Mouse (Mus musculus) heart, adult 18-20 months (tissue): ENCODE data around the gene Atg7. TPM values are rescaled to one million over a fixed set of nuclear protein-coding genes. Genes with fewer than 3 reads are reported as not detected.
A peak's percentile ranks its signal among the peaks of the same experiment; 100 is the strongest.

Experiments used
- DNase-seq, 2 experiments: peaks; one replicate each; pipeline ENCODE4 v3.0.0; 2021 to 2022; ENCODE audit warnings: mixed read lengths in 1 of 2
- total RNA-seq, 2 experiments: library from RNA; stranded (reverse); gene quantifications; 2 replicates each; pipeline ENCODE4 v1.2.3; 2021

The Atg7 gene
- total RNA-seq, 2 experiments from 2014 or later = 11.0 to 13.2 TPM

GRCm38 (mm10) chr6:114684407-114684806, 41.5 kb downstream of the Atg7 start:
- no peak for DNase-seq

DNA sequence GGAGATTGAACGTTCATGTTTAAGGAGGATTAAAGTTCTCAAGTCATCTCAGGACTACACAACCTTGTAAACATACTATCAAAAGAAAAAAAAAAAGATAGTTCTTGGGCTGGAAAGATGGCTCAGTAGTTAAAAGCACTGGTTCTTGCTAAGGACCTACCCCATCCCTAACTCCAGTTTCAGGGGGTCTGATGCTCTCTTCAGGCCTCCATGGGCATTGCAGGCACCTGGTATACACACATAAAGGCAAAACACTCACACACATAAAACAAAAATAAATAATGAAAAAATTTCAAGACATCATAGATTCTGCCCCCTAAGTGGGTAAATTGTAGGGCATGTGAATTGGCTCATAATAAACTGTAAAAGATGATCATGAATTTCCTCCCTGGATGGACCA, 42.5 kb downstream of the Atg7 start:
- DNase-seq = no peak

DNA sequence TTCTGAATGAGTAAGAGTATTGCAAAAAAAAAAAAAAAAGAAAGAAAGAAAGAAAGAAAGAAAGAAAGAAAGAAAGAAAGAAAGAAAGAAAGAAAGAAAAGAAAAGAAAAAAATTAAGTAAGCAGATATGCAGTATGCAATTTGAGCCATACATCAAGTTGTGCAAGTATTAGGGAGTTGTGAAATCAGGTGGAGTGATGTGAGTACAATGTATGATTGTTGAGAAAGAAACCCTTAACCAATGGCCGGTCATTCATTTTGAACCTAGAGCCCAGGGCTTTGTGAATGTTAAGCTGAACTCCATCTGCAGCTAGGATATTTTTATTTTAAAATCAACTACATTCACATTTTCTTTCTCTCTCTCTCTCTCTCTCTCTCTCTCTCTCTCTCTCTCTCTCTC, 44.1 kb downstream of the Atg7 start:
- DNase-seq = no peak

DNA sequence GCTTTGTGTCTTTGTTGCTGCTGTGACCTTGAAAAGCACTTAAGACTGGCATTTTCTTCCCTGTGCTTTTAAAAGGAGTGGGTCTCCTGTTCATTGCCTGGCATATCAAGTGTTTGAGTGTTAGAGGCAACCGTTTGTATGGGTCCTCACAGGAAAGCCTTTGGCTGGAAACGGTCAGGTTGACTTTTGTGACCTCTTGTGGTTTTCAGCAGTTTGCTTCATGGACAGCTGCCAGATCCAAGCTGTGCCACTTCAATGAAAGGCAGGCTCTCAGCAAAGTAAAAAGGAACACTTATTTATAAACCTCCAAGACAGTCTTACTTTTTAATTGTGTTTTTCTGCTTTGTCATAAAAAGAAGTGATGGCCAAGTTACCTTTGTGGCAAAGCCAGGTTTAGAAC, 47.8 kb downstream of the Atg7 start:
- DNase-seq = no peak

- no peak for DNase-seq
Observed at GRCm38 (mm10) chr6:114691530-114691929, 48.6 kb downstream of the Atg7 start.

GRCm38 (mm10) chr6:114692691-114693090, 49.8 kb downstream of the Atg7 start:
- DNase-seq = no peak

GRCm38 (mm10) chr6:114697646-114698490, 55.0 kb downstream of the Atg7 start:
- DNase-seq = peak; percentile 53 to 90

DNA sequence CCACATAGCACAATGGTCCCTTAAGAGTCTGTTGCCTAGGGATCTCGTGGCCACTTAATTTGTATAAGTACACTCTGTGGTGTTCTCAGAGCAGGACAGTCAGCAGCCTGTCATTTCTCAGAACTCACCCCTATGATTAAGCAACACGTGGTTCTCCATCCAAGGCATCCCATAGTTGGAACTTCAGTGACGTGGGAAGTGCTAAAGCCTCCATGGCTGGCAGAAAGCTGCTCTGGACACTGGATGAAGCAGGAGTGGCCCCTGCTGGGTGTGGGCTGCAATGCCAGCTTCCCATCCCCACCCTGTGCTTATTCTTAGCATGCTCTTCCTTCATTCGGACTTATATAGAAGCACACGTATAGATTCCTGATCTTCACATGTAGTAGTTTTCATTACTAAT, 55.7 kb downstream of the Atg7 start:
- DNase-seq = no peak

GRCm38 (mm10) chr6:114700704-114701103, 57.8 kb downstream of the Atg7 start:
- no peak for DNase-seq

DNA sequence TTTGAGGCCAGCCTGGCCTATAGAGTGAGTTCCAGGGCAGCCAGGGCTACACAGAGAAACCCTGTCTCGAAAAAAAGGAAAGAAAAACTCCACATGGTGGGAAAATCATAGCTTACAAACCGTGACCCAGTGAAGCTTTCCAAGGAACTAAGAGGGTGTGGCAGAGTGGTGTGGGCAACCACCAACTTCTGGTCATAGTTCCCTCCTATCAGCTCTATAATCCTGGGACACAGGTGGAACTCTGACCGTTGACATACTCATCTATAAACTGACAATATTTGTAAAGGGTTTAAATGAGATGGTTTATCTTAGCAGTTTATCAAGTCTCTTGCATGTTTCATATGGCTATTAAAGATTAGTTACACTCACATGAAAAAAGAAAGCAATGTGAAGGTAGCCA, 64.1 kb downstream of the Atg7 start:
- DNase-seq = no peak

DNA sequence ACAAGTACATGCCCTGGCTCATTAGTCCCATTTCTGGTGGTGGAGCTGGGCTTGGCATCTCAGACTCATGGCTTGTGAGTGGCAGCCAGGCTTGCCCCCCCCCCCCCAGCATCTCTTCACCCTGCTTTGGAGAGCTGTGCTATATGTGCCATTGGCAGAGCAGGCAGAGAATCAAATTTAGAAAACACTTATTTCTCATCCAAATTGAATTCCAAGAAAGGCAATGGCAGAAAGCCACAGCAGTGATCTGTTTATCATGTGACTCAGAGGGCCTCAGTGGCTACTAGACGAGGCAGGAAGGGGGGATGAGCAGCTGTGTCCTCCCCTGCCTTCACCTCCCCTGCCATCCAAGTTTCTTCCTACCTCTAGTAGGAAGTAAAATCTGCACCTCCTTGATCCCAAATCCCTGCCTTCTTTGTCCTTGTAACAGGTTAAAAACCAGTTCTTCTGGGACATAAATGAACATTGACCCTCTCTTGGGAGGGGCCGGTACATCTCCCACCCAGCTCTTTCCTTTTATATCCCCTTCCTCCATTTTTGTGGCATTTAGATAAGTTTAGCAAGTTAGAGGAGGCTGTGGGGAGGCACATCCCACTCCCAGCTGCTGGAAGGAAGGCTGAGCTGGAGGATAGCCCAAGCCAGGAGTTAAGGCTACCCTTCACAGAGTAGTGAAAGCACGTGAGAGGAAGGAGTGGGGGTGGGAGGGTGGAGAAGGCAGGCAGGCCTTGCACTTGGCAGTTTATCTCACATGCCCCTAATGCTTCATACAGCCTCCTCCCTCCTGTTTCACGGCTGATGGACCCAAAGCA, 69.5 kb downstream of the Atg7 start:
- DNase-seq = no peak

GRCm38 (mm10) chr6:114713538-114713937, 70.6 kb downstream of the Atg7 start:
- DNase-seq = peak; percentile 27 to 53

GRCm38 (mm10) chr6:114714654-114715053, 71.8 kb downstream of the Atg7 start:
- no peak for DNase-seq

DNA sequence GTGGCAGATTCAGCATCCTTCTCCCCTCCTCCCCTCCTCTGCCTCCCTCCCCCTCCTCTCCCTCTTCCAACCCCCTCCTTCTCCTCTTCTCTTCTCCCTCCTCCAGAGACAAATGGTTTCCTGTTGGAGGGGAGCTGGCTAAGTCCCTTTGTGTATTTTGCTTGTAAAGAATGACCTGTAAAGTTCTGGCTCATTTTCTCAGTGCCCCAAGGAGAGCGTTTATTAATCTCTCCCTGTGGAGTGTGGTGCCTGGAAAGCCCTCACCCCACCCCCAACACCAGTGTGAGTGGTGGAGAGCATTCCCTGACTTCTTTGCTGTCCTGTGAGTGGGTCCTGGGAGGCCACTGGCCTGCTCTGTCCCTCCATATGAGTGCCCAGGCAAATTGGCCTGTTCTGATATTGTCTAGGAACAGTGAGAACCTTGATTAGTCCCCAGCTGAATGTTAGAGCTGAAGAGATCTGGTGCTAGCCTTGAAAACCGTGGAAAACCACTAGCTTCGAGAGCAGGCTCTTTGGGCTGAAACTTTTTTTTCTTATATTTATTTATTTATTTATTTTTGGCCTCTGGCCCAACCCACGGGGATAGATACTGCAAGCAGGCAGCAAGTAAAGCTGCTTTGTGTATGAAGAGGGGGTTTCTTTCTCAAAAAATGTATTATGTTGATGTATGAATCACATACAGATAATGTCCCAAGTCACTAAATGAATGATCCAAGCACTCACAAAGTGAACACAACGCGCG, 72.6 kb downstream of the Atg7 start:
- no peak for DNase-seq

GRCm38 (mm10) chr6:114719100-114719499, 76.2 kb downstream of the Atg7 start:
- peak in 1 of 2 experiments; percentile 33 for DNase-seq

DNA sequence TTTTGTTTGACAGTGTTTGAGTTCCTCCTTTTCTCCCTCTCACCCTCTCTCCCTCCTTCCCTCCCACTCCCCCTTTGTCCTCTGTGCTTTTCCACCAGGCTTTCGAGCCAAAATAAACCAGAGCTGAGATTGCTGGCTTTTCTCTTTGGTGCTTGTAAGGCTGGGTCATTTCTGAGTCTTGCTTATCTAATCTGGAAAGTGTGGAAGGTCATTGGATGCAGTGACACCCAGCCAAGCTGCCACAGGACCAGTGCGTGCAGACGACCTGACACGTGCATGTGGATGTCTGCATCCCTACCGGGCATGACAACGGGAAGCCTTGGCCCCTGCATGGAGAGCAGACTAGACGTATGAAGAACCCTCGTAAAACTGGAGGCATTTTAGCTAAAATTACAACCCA, 76.8 kb downstream of the Atg7 start:
- peak; percentile 40 to 63 for DNase-seq

GRCm38 (mm10) chr6:114722046-114722445, 79.1 kb downstream of the Atg7 start:
- DNase-seq = no peak

DNA sequence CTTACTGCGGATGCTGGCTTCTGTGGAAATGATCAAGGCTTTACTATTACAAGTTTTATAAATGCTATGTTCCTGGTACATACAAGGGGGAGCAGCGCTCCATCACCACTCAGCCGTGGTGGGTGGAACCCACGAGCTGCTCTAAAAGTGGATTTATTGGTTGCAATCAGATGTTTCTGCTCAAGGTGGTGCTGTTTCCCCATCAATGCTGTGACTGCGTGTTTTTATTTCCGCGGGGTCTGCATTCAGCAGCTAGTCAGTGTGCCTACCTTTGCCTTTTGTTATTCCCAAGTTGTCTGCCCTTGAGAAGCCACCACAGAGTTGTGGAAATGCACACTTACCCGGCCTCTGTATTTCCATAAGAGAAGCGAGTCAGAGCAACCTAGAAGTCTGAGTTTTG, 81.0 kb downstream of the Atg7 start:
- DNase-seq = peak; percentile 36 to 75

GRCm38 (mm10) chr6:114724351-114724750, 81.5 kb downstream of the Atg7 start:
- DNase-seq = no peak

- DNase-seq = no peak
Observed at GRCm38 (mm10) chr6:114725147-114725575, 82.3 kb downstream of the Atg7 start.

DNA sequence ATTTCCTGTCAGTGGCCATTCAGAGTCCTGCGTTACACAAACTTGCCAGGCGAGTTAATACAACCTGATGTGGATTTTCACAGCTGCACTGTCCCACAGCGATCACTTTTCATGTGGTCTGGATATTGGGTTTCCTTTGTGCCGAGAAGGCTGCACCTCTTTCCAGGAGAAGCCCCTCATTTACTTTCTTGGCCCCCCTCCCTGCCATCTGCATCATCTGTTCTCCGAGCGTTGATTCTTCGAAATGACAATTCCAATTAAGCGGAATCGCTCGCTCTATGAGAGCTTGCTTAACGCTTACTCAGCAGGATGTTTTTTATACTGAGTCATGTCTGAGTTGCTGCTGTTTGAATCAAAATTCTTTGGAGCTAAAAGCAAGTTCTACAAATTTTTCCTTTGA, 83.8 kb downstream of the Atg7 start:
- DNase-seq = no peak

DNA sequence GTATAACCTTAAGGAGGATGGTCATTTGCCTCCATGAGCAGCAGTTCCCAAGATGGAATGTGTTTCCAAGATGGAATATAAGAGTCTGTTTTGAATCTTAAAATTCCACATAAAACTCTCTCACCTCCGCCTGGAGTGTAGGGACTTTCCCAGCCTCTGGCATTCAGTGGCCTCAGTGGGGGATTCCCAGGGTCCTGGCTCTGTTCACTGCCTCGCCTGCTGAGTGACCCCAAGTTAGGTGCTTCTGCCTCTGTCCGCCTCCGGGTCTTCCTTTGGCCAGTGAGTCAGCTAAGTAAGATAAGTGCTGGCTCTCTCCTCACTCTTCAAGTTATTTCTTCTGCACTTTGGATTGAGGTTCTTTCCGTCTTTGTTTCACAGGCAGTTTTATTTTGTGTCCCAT, 90.3 kb downstream of the Atg7 start:
- no peak for DNase-seq

DNA sequence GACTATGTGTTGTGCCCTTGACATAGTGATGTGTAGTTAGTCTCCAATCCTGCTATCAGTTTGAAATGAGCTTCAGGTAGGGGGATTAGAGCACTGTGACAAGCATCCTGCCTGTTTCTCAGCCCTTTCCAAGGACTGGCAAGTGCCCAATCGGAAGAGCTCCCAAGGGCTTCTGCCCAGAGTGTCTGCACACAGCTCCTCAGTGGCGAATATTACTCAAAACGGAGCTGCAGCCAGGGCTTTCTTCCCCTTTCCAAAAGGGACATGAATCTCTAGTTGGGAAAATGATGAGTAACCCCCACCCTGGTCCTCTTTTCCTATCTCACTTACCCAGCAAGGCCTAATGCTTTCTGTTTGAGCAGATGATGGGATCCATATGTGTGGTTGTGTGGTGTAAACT, 90.8 kb downstream of the Atg7 start:
- DNase-seq = peak in 1 of 2 experiments; percentile 29
